Mouse (Mus musculus) MEL (cell line): ENCODE results near the gene Dcst1. TPM values are rescaled to one million over a fixed set of nuclear protein-coding genes. Genes with fewer than 3 reads are reported as not detected.
A peak's percentile ranks its signal among the peaks of the same experiment; 100 is the strongest.

Source experiments
- DNase-seq: peaks from one replicate; pipeline ENCODE4 v3.0.0; 2011; ENCODE audit warnings: low read depth, low spot score
- H3K27ac ChIP-seq: 2 replicates; pipeline ENCODE4 v1.5.1; 2012; ENCODE audit warnings: low read depth, mild to moderate bottlenecking, control low read depth, low read length, moderate library complexity; ENCODE audit not compliant: control insufficient read depth
- H3K27me3 ChIP-seq, 2 experiments: fragments of 150-350 bp in 1 of 2; sonication (generic) in 1 of 2; 2 replicates each; pipeline ENCODE4 v1.6.1; 2012; ENCODE audit warnings: low read length in 2 of 2, mild to moderate bottlenecking in 2 of 2, improper control_type of control experiment in 1 of 2, moderate library complexity in 1 of 2; ENCODE audit not compliant: insufficient read depth in 2 of 2, control insufficient read depth in 1 of 2
- H3K36me3 ChIP-seq, 2 experiments: 2 replicates each; pipeline ENCODE4 v1.6.1; 2012 to 2014; ENCODE audit warnings: low read length in 2 of 2, improper control_type of control experiment in 1 of 2, inconsistent platforms in 1 of 2, mild to moderate bottlenecking in 1 of 2; ENCODE audit not compliant: insufficient read depth in 2 of 2, control insufficient read depth in 1 of 2
- H3K4me1 ChIP-seq, 2 experiments: fragments of 150-350 bp in 1 of 2; sonication (generic) in 1 of 2; 2 replicates each; pipeline ENCODE4 v1.6.1; 2012; ENCODE audit warnings: low read length in 2 of 2, improper control_type of control experiment in 1 of 2, mild to moderate bottlenecking in 1 of 2; ENCODE audit not compliant: insufficient read depth in 2 of 2, control insufficient read depth in 1 of 2
- H3K4me3 ChIP-seq, 2 experiments: fragments of 150-350 bp in 1 of 2; sonication (generic) in 1 of 2; 2 replicates each; pipeline ENCODE4 v1.5.1; 2012; ENCODE audit warnings: low read depth in 2 of 2, low read length in 2 of 2, mild to moderate bottlenecking in 2 of 2, moderate library complexity in 2 of 2, control low read depth in 1 of 2, improper control_type of control experiment in 1 of 2; ENCODE audit not compliant: control insufficient read depth in 1 of 2, insufficient read depth in 1 of 2
- H3K79me2 ChIP-seq: 2 replicates; pipeline ENCODE4 v1.6.1; 2012; ENCODE audit warnings: mild to moderate bottlenecking, low read length, moderate library complexity; ENCODE audit not compliant: control insufficient read depth, poor library complexity, insufficient read depth
- H3K9ac ChIP-seq: 2 replicates; pipeline ENCODE4 v1.6.1; 2012; ENCODE audit warnings: low read depth, mild to moderate bottlenecking, control low read depth, low read length, moderate library complexity; ENCODE audit not compliant: control insufficient read depth, poor library complexity, severe bottlenecking
- H3K9me3 ChIP-seq: fragments of 150-350 bp; sonication (generic); replicated peaks from 2 replicates; pipeline ENCODE4 v1.6.1; 2012; ENCODE audit warnings: mild to moderate bottlenecking, low read length, improper control_type of control experiment, moderate library complexity; ENCODE audit not compliant: insufficient read depth
- CHD1 ChIP-seq: IDR thresholded peaks from 2 replicates; pipeline ENCODE4 v1.6.1; 2012; ENCODE audit warnings: low read depth, mild to moderate bottlenecking, inconsistent platforms, low read length, improper control_type of control experiment
- CTCF ChIP-seq, 3 experiments: IDR thresholded peaks in 2 of 3; conservative IDR thresholded peaks in 1 of 3; 2 replicates each; pipeline ENCODE4 v1.5.1; 2011 to 2012; ENCODE audit warnings: low read length in 3 of 3, low read depth in 2 of 3, mild to moderate bottlenecking in 2 of 3, improper control_type of control experiment in 1 of 3, inconsistent platforms in 1 of 3, mixed read lengths in 1 of 3, moderate library complexity in 1 of 3; ENCODE audit not compliant: control insufficient read depth in 1 of 3, insufficient read depth in 1 of 3, poor library complexity in 1 of 3, severe bottlenecking in 1 of 3
- GABPA ChIP-seq: IDR thresholded peaks from 2 replicates; pipeline ENCODE4 v1.6.1; 2012; ENCODE audit warnings: low read depth, mild to moderate bottlenecking, inconsistent platforms, low read length, improper control_type of control experiment, moderate library complexity
- GATA1 ChIP-seq: IDR thresholded peaks from 2 replicates; pipeline ENCODE4 v1.6.1; 2011; ENCODE audit warnings: low read depth, low read length, improper control_type of control experiment
- JUND ChIP-seq: IDR thresholded peaks from 2 replicates; pipeline ENCODE4 v1.6.1; 2011; ENCODE audit warnings: low read depth, mild to moderate bottlenecking, improper control_type of control experiment, low read length
- MAFK ChIP-seq: IDR thresholded peaks from 2 replicates; pipeline ENCODE4 v1.6.1; 2011; ENCODE audit warnings: low read depth, mild to moderate bottlenecking, low read length, improper control_type of control experiment, borderline replicate concordance
- MYB ChIP-seq: IDR thresholded peaks from 2 replicates; pipeline ENCODE4 v1.6.1; 2011; ENCODE audit warnings: mild to moderate bottlenecking, low read depth, low read length, improper control_type of control experiment
- NRF1 ChIP-seq: IDR thresholded peaks from 2 replicates; pipeline ENCODE4 v1.6.1; 2014; ENCODE audit warnings: low read depth, mild to moderate bottlenecking, inconsistent platforms, low read length, improper control_type of control experiment, moderate library complexity; ENCODE audit not compliant: poor library complexity, insufficient read depth, severe bottlenecking
- POLR2A ChIP-seq, 2 experiments: IDR thresholded peaks; 2 replicates each; pipeline ENCODE4 v1.6.1; 2011 to 2012; ENCODE audit warnings: low read length in 2 of 2, mild to moderate bottlenecking in 2 of 2, control low read depth in 1 of 2, improper control_type of control experiment in 1 of 2, low read depth in 1 of 2, moderate library complexity in 1 of 2; ENCODE audit not compliant: control insufficient read depth in 1 of 2, insufficient read depth in 1 of 2, poor library complexity in 1 of 2
- RCOR1 ChIP-seq: IDR thresholded peaks from 2 replicates; pipeline ENCODE4 v1.6.1; 2012; ENCODE audit warnings: low read depth, mild to moderate bottlenecking, inconsistent platforms, low read length, improper control_type of control experiment
- SMC3 ChIP-seq: IDR thresholded peaks from 2 replicates; pipeline ENCODE4 v1.6.1; 2011; ENCODE audit warnings: low read depth, low read length, improper control_type of control experiment
- TAL1 ChIP-seq: IDR thresholded peaks from 2 replicates; pipeline ENCODE4 v1.6.1; 2012; ENCODE audit warnings: mild to moderate bottlenecking, inconsistent platforms, low read length, moderate library complexity, mixed read lengths
- TBP ChIP-seq: IDR thresholded peaks from 2 replicates; pipeline ENCODE4 v1.8.0; 2011; ENCODE audit warnings: low read depth, low read length, improper control_type of control experiment
- USF1 ChIP-seq: IDR thresholded peaks from 2 replicates; pipeline ENCODE4 v1.6.1; 2014; ENCODE audit warnings: low read depth, mild to moderate bottlenecking, inconsistent platforms, low read length, improper control_type of control experiment, moderate library complexity
- ZC3H11A ChIP-seq: IDR thresholded peaks from 2 replicates; pipeline ENCODE4 v1.6.1; 2012; ENCODE audit warnings: low read depth, mild to moderate bottlenecking, inconsistent platforms, low read length, improper control_type of control experiment
- ZMIZ1 ChIP-seq: IDR thresholded peaks from 2 replicates; pipeline ENCODE4 v1.6.1; 2012; ENCODE audit warnings: low read depth, mild to moderate bottlenecking, inconsistent platforms, low read length, improper control_type of control experiment, moderate library complexity
- polyA plus RNA-seq, 2 experiments: library from polyadenylated mRNA; stranded (reverse) in 1 of 2; unstranded in 1 of 2; fragments of >175 nt in 1 of 2; fragments of >200 nt in 1 of 2; gene quantifications; 2 replicates each; pipeline versions ENCODE4 v1.2.1 to v1.2.4; 2012; ENCODE audit warnings: low replicate concordance in 2 of 2, low read depth in 1 of 2; ENCODE audit not compliant: insufficient read length in 2 of 2, insufficient read depth in 1 of 2, missing spikeins in 1 of 2
- total RNA-seq: library from RNA; depleted of rRNA; stranded (reverse); fragments of 300-350 nt; gene quantifications from 2 replicates; pipeline ENCODE4 v1.2.3, GENCODE M21; 2012

The Dcst1 gene
- total and polyA plus RNA-seq, 3 experiments = 0.08 to 0.29 TPM; not detected in 1

- no peak overlapping the region for H3K27ac ChIP-seq
- TF ChIP-seq TBP = no peak
- no peak for TF ChIP-seq GABPA
- no peak for TF ChIP-seq POLR2A (IDR thresholded peaks at IDR 0.05; ENCODE audit: control insufficient read depth in 1 of 2, insufficient read depth in 1 of 2, low read depth in 1 of 2, low read length in 2 of 2, poor library complexity in 1 of 2)
- TF ChIP-seq CHD1 = no peak
- TF ChIP-seq NRF1 = no peak
- no peak for TF ChIP-seq USF1
- TF ChIP-seq MYB = no peak
- TF ChIP-seq JUND = no peak
- no peak for TF ChIP-seq RCOR1
- TF ChIP-seq SMC3 = no peak
- TF ChIP-seq, all 39 proteins: peak for 0
- H3K9me3 ChIP-seq = no peaks in the 10 kb centered on the region
- H3K36me3 ChIP-seq = peaks cover 4 to 13% of the 10 kb centered on the region in 2 experiments
- no peaks in the 10 kb centered on the region for H3K27me3 ChIP-seq
- H3K4me3 ChIP-seq = no peak overlapping the region
- no peak for DNase-seq
- no peaks in the 10 kb centered on the region for H3K79me2 ChIP-seq
- H3K9ac ChIP-seq = no peak overlapping the region
- peaks cover 3 to 6% of the 10 kb centered on the region in 2 experiments; a peak in 2 of 4 replicates for H3K4me1 ChIP-seq
Observed at GRCm38 (mm10) chr3:89401329-89401728, 36.3 kb upstream of the Dcst1 start.

GRCm38 (mm10) chr3:89396654-89397005 is 31.6 kb upstream of the Dcst1 start:
- H3K79me2 ChIP-seq = peaks cover 12% of the 10 kb centered on the region
- no peak for DNase-seq
- H3K27ac ChIP-seq = peak overlapping the region; percentile 11; the same call in 1 of the 2 replicates
- no peaks in the 10 kb centered on the region for H3K9me3 ChIP-seq
- no peaks in the 10 kb centered on the region for H3K27me3 ChIP-seq
- H3K36me3 ChIP-seq = peaks cover 2 to 4% of the 10 kb centered on the region in 2 experiments; a peak in 3 of 4 replicates
- no peak for TF ChIP-seq ZC3H11A
- 0 out of 2 replicates have a peak, but pooled peaks have one; percentile 39 for TF ChIP-seq RCOR1
- no peak for TF ChIP-seq CTCF (IDR thresholded peaks at IDR 0.05 in 2 of 3, conservative IDR thresholded peaks at IDR 0.05 in 1 of 3; ENCODE audit: control insufficient read depth in 1 of 3, insufficient read depth in 1 of 3, low read depth in 2 of 3, low read length in 3 of 3, poor library complexity in 1 of 3, severe bottlenecking in 1 of 3)
- no peak for TF ChIP-seq MAFK
- no peak for TF ChIP-seq ZMIZ1
- TF ChIP-seq TAL1 = no peak
- TF ChIP-seq CHD1 = no peak
- TF ChIP-seq GATA1 = 0 out of 2 replicates have a peak, but pooled peaks have one; percentile 24
- peak overlapping the region; percentile 73 for H3K9ac ChIP-seq
- peaks cover 3 to 9% of the 10 kb centered on the region in 2 experiments; a peak in 2 of 4 replicates for H3K4me1 ChIP-seq
- peak overlapping the region; percentile 64 to 78 for H3K4me3 ChIP-seq
